Mouse (Mus musculus) olfactory bulb, adult 2 months (tissue): Measurements from ENCODE around the gene Lsm7.

ENCODE experiments used
- CTCF ChIP-seq: fragments of 200-500 bp; IDR thresholded peaks from 2 replicates; pipeline ENCODE4 v1.5.1; 2012; ENCODE audit warnings: low read depth, mild to moderate bottlenecking, low read length, moderate library complexity; ENCODE audit not compliant: insufficient read depth
- POLR2A ChIP-seq: fragments of 200-500 bp; IDR thresholded peaks from 2 replicates; pipeline ENCODE4 v1.6.1; 2012; ENCODE audit warnings: mild to moderate bottlenecking, low read depth, low read length, moderate library complexity; ENCODE audit not compliant: insufficient read depth

- TF ChIP-seq CTCF = no peak
- TF ChIP-seq POLR2A = no peak
Measured at GRCm38 (mm10) chr10:80845055-80845693, 9.8 kb downstream of the Lsm7 start.
